Mouse (Mus musculus) heart, postnatal 0 days (tissue): ENCODE measurements around the gene Dlst.

Source experiments
- CTCF ChIP-seq: IDR thresholded peaks from 2 replicates; pipeline ENCODE4 v1.5.1; 2016; ENCODE audit warnings: antibody characterized with exemption, control low read depth, low read depth
- EP300 ChIP-seq: IDR thresholded peaks from 2 replicates; pipeline ENCODE4 v1.6.1; 2016; ENCODE audit warnings: antibody characterized with exemption, low read depth

- TF ChIP-seq CTCF: no peak
- no peak for TF ChIP-seq EP300
These were observed 59.8 kb downstream of the Dlst start for GRCm38 (mm10) chr12:85170284-85170947.
